Mouse (Mus musculus) cortical plate, adult 2 months (tissue): Measurements from ENCODE around the gene Edil3.

ENCODE experiments used
- CTCF ChIP-seq: fragments of 200-500 bp; IDR thresholded peaks from 2 replicates; pipeline ENCODE4 v1.5.1; 2011; ENCODE audit warnings: mild to moderate bottlenecking, control low read depth, low read length; ENCODE audit not compliant: insufficient read depth; ENCODE audit errors: extremely low read depth
- POLR2A ChIP-seq: fragments of 200-500 bp; IDR thresholded peaks from 2 replicates; pipeline ENCODE4 v1.6.1; 2011; ENCODE audit warnings: mild to moderate bottlenecking, low read length, control low read depth; ENCODE audit not compliant: insufficient read depth; ENCODE audit errors: extremely low read depth

GRCm38 (mm10) chr13:89151878-89152277, 330.6 kb downstream of the Edil3 start:
- no peak for TF ChIP-seq POLR2A
- TF ChIP-seq CTCF, result no peak
